Mouse (Mus musculus): ENCODE measurements around the gene Ankrd39. TPM values are rescaled to one million over a fixed set of nuclear protein-coding genes. Genes with fewer than 3 reads are reported as not detected.
A peak's percentile ranks its signal among the peaks of the same experiment; 100 is the strongest.

Gene Ankrd39
- polyA plus RNA-seq, 1 experiment from 2014 or later: 24.4 TPM

- no peak overlapping the region for H3K27ac ChIP-seq (ENCODE audit: low read length)
- H3K4me3 ChIP-seq (replicated peaks; ENCODE audit: low read length): no peak overlapping the region
- WGBS: 64% methylated on average over 8 of the region's 8 CpGs
- ATAC-seq: no peak
- peaks cover 41% of the 10 kb centered on the region for H3K4me1 ChIP-seq (replicated peaks; ENCODE audit: control insufficient read depth, insufficient read depth, low read length)
- H3K9ac ChIP-seq (replicated peaks; ENCODE audit: low read depth, low read length): no peak overlapping the region; the same call in 1 of the 2 replicates
- peaks cover 45% of the 10 kb centered on the region for H3K36me3 ChIP-seq (ENCODE audit: control insufficient read depth, insufficient read depth)
- no peak overlapping the region for H3K4me2 ChIP-seq (ENCODE audit: low read length)
- no peaks in the 10 kb centered on the region for H3K27me3 ChIP-seq (replicated peaks; ENCODE audit: control insufficient read depth, insufficient read depth, low read length)
- no peaks in the 10 kb centered on the region for H3K9me3 ChIP-seq (ENCODE audit: control insufficient read depth, low read length)
These were observed 1.5 kb upstream of the Ankrd39 start for GRCm38 (mm10) chr1:36548771-36549170.

GRCm38 (mm10) chr1:36547981-36548598 is 845 bp upstream of the Ankrd39 start:
- peaks cover 39% of the 10 kb centered on the region for H3K36me3 ChIP-seq (ENCODE audit: control insufficient read depth, insufficient read depth)
- no peaks in the 10 kb centered on the region for H3K9me3 ChIP-seq (ENCODE audit: control insufficient read depth, low read length)
- WGBS: 21% methylated on average over 9 of the region's 9 CpGs
- peak overlapping the region; percentile 20; the same call in 1 of the 2 replicates for H3K9ac ChIP-seq (replicated peaks; ENCODE audit: low read depth, low read length)
- no peak for ATAC-seq
- H3K4me1 ChIP-seq (replicated peaks; ENCODE audit: control insufficient read depth, insufficient read depth, low read length): peaks cover 43% of the 10 kb centered on the region
- H3K27ac ChIP-seq (ENCODE audit: low read length): peak overlapping the region; percentile 34
- no peak overlapping the region for H3K4me3 ChIP-seq (replicated peaks; ENCODE audit: low read length)
- no peak overlapping the region for H3K4me2 ChIP-seq (ENCODE audit: low read length)
- H3K27me3 ChIP-seq (replicated peaks; ENCODE audit: control insufficient read depth, insufficient read depth, low read length): no peaks in the 10 kb centered on the region

- Histone ChIP-seq H3K4me3 (replicated peaks; ENCODE audit: low read length) (peak overlapping the region; percentile 76), H3K9me3 (ENCODE audit: control insufficient read depth, low read length) (no peaks in the 10 kb centered on the region), H3K4me1 (replicated peaks; ENCODE audit: control insufficient read depth, insufficient read depth, low read length) (peaks cover 39% of the 10 kb centered on the region), H3K9ac (replicated peaks; ENCODE audit: low read depth, low read length) (peak overlapping the region; percentile 76; the same call in 1 of the 2 replicates), H3K27ac (ENCODE audit: low read length) (no peak overlapping the region), H3K36me3 (ENCODE audit: control insufficient read depth, insufficient read depth) (peaks cover 21% of the 10 kb centered on the region), H3K27me3 (replicated peaks; ENCODE audit: control insufficient read depth, insufficient read depth, low read length) (no peaks in the 10 kb centered on the region), H3K4me2 (ENCODE audit: low read length) (peak overlapping the region; percentile 80)
- WGBS: 69% methylated on average over 19 of the region's 19 CpGs
- no peak for ATAC-seq
These were observed 1.2 kb downstream of the Ankrd39 start for GRCm38 (mm10) chr1:36545845-36546600.

GRCm38 (mm10) chr1:36545382-36545781 is 1.9 kb downstream of the Ankrd39 start:
- Histone ChIP-seq H3K4me3 (replicated peaks; ENCODE audit: low read length) (no peak overlapping the region), H3K27me3 (replicated peaks; ENCODE audit: control insufficient read depth, insufficient read depth, low read length) (no peaks in the 10 kb centered on the region), H3K4me1 (replicated peaks; ENCODE audit: control insufficient read depth, insufficient read depth, low read length) (peaks cover 39% of the 10 kb centered on the region), H3K9ac (replicated peaks; ENCODE audit: low read depth, low read length) (no peak overlapping the region), H3K27ac (ENCODE audit: low read length) (no peak overlapping the region), H3K4me2 (ENCODE audit: low read length) (no peak overlapping the region), H3K9me3 (ENCODE audit: control insufficient read depth, low read length) (no peaks in the 10 kb centered on the region), H3K36me3 (ENCODE audit: control insufficient read depth, insufficient read depth) (peaks cover 17% of the 10 kb centered on the region)
- ATAC-seq: no peak
- 80% methylated on average over 2 of the region's 2 CpGs for whole genome bisulfite sequencing

GRCm38 (mm10) chr1:36542925-36543324 is 4.3 kb downstream of the Ankrd39 start:
- no peak for ATAC-seq
- H3K27ac ChIP-seq (ENCODE audit: low read length): no peak overlapping the region
- 92% methylated on average over 9 of the region's 9 CpGs for WGBS

GRCm38 (mm10) chr1:36541844-36542243 is 5.4 kb downstream of the Ankrd39 start:
- H3K36me3 ChIP-seq (ENCODE audit: control insufficient read depth, insufficient read depth): peaks cover 2% of the 10 kb centered on the region; the same call in 1 of the 2 replicates
- no peak for ATAC-seq
- no peak overlapping the region for H3K4me3 ChIP-seq (replicated peaks; ENCODE audit: low read length)
- H3K9me3 ChIP-seq (ENCODE audit: control insufficient read depth, low read length): no peaks in the 10 kb centered on the region
- H3K4me2 ChIP-seq (ENCODE audit: low read length): no peak overlapping the region
- H3K4me1 ChIP-seq (replicated peaks; ENCODE audit: control insufficient read depth, insufficient read depth, low read length): peaks cover 17% of the 10 kb centered on the region
- 89% methylated on average over 16 of the region's 16 CpGs for WGBS
- H3K27me3 ChIP-seq (replicated peaks; ENCODE audit: control insufficient read depth, insufficient read depth, low read length): no peaks in the 10 kb centered on the region
- no peak overlapping the region for H3K9ac ChIP-seq (replicated peaks; ENCODE audit: low read depth, low read length)
- H3K27ac ChIP-seq (ENCODE audit: low read length): no peak overlapping the region

More at GRCm38 (mm10) chr1:36542925-36543324, 4.3 kb downstream of the Ankrd39 start:
- Histone ChIP-seq H3K9me3 (ENCODE audit: control insufficient read depth, low read length) (no peaks in the 10 kb centered on the region), H3K4me1 (replicated peaks; ENCODE audit: control insufficient read depth, insufficient read depth, low read length) (peaks cover 22% of the 10 kb centered on the region), H3K9ac (replicated peaks; ENCODE audit: low read depth, low read length) (no peak overlapping the region), H3K4me3 (replicated peaks; ENCODE audit: low read length) (no peak overlapping the region), H3K36me3 (ENCODE audit: control insufficient read depth, insufficient read depth) (peaks cover 2% of the 10 kb centered on the region; the same call in 1 of the 2 replicates), H3K4me2 (ENCODE audit: low read length) (no peak overlapping the region), H3K27me3 (replicated peaks; ENCODE audit: control insufficient read depth, insufficient read depth, low read length) (no peaks in the 10 kb centered on the region)

GRCm38 (mm10) chr1:36540807-36541206 is 6.4 kb downstream of the Ankrd39 start:
- Histone ChIP-seq H3K36me3 (ENCODE audit: control insufficient read depth, insufficient read depth) (peaks cover 2% of the 10 kb centered on the region; the same call in 1 of the 2 replicates), H3K4me1 (replicated peaks; ENCODE audit: control insufficient read depth, insufficient read depth, low read length) (0 out of 2 replicates have a peak, but pooled peaks cover 9% of the 10 kb centered on the region), H3K27ac (ENCODE audit: low read length) (no peak overlapping the region), H3K4me2 (ENCODE audit: low read length) (no peak overlapping the region), H3K4me3 (replicated peaks; ENCODE audit: low read length) (no peak overlapping the region), H3K9ac (replicated peaks; ENCODE audit: low read depth, low read length) (no peak overlapping the region), H3K27me3 (replicated peaks; ENCODE audit: control insufficient read depth, insufficient read depth, low read length) (no peaks in the 10 kb centered on the region), H3K9me3 (ENCODE audit: control insufficient read depth, low read length) (no peaks in the 10 kb centered on the region)
- WGBS: 93% methylated on average over 12 of the region's 12 CpGs
- no peak for ATAC-seq

GRCm38 (mm10) chr1:36540132-36540531 is 7.1 kb downstream of the Ankrd39 start:
- no peaks in the 10 kb centered on the region for H3K9me3 ChIP-seq (ENCODE audit: control insufficient read depth, low read length)
- H3K4me1 ChIP-seq (replicated peaks; ENCODE audit: control insufficient read depth, insufficient read depth, low read length): 0 out of 2 replicates have a peak, but pooled peaks cover 7% of the 10 kb centered on the region
- no peak overlapping the region for H3K9ac ChIP-seq (replicated peaks; ENCODE audit: low read depth, low read length)
- ATAC-seq: no peak
- H3K36me3 ChIP-seq (ENCODE audit: control insufficient read depth, insufficient read depth): peaks cover 2% of the 10 kb centered on the region; the same call in 1 of the 2 replicates
- no peak overlapping the region for H3K4me3 ChIP-seq (replicated peaks; ENCODE audit: low read length)
- H3K27me3 ChIP-seq (replicated peaks; ENCODE audit: control insufficient read depth, insufficient read depth, low read length): no peaks in the 10 kb centered on the region
- no peak overlapping the region for H3K27ac ChIP-seq (ENCODE audit: low read length)
- no peak overlapping the region for H3K4me2 ChIP-seq (ENCODE audit: low read length)
- 89% methylated on average over 11 of the region's 11 CpGs for WGBS

- peaks cover 2% of the 10 kb centered on the region; the same call in 1 of the 2 replicates for H3K36me3 ChIP-seq (ENCODE audit: control insufficient read depth, insufficient read depth)
- H3K4me1 ChIP-seq (replicated peaks; ENCODE audit: control insufficient read depth, insufficient read depth, low read length): 0 out of 2 replicates have a peak, but pooled peaks cover 7% of the 10 kb centered on the region
- no peak within 1 kb of the TSS for H3K4me3 ChIP-seq (replicated peaks; ENCODE audit: low read length)
- no peak within 1 kb of the TSS for H3K9ac ChIP-seq (replicated peaks; ENCODE audit: low read depth, low read length)
- H3K4me2 ChIP-seq (ENCODE audit: low read length): no peak within 1 kb of the TSS
- H3K27ac ChIP-seq (ENCODE audit: low read length): no peak within 1 kb of the TSS
- WGBS: 75% methylated on average over 9 of the region's 9 CpGs
- ATAC-seq: no peak
- no peaks in the 10 kb centered on the region for H3K9me3 ChIP-seq (ENCODE audit: control insufficient read depth, low read length)
- H3K27me3 ChIP-seq (replicated peaks; ENCODE audit: control insufficient read depth, insufficient read depth, low read length): no peaks in the 10 kb centered on the region
These were observed 8.1 kb downstream of the Ankrd39 start, which contains the start of gene Gm42417 for GRCm38 (mm10) chr1:36539186-36539585. Gene Gm42417, minus strand, starts transcription at chr1:36539429.
